28 mouse cellular contexts compared by ENCODE assay signal in the genomic region with DNA sequence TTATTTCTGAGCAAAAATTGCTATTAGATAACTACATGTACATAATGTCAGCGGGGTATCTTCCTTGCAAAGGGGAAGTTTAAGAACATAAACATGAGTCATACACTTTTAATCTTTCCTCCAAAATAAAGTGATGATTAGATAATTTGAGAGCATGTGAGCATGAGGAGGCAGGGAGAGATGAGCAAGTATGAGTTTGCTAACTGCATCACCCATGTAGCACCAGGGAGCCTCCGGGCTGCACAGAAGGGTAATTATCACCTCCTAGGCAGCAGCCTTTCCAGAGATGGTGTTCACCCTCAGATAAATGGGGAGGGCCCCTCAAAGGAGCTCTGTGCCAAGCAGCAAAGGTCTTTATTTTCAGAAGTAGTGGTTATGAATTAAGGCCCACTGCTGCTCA.
A peak's percentile ranks its signal among the peaks of the same experiment; 100 is the strongest.
DNase-seq lines count a peak whose midpoint lies in the region; ATAC-seq and TF ChIP-seq lines count a peak whose summit lies in the region.
"Had no signal": no experiment of that assay in that cellular context is flagged by ENCODE, and none has a peak within 500 bp of the region (broad histone marks: within the 10 kb centered on the region; RNA-seq: fewer than 3 reads in every experiment).

No protein-coding gene starts in this region.

- ATAC-seq in forebrain, embryonic 11.5 days (replicated peaks; ENCODE audit: low FRiP score) = peak; percentile 74; the same call in 1 of the 2 replicates
- no peak for ATAC-seq in forebrain, postnatal 0 days
- peak; percentile 65; the same call in 1 of the 2 replicates for ATAC-seq in hindbrain, embryonic 14.5 days (ENCODE audit: low FRiP score)
- ATAC-seq in hindbrain, embryonic 12.5 days (ENCODE audit: low FRiP score) = no peak
- peak; percentile 58; the same call in 1 of the 2 replicates for ATAC-seq in forebrain, embryonic 14.5 days
- no peak for ATAC-seq in liver, embryonic 11.5 days (replicated peaks; ENCODE audit: low FRiP score)
- ATAC-seq: activated CD4-positive, CD25-positive, alpha-beta regulatory T cell, adult 4 months; intestine, postnatal 0 days had no signal

- H3K27ac ChIP-seq in forebrain, embryonic 11.5 days (ENCODE audit: low read depth, low read length) = no peak overlapping the region
- no peak overlapping the region for H3K27ac ChIP-seq in forebrain, postnatal 0 days (ENCODE audit: low read depth, low read length)
- no peak overlapping the region for H3K27ac ChIP-seq in hindbrain, embryonic 14.5 days
- no peak overlapping the region for H3K27ac ChIP-seq in hindbrain, embryonic 12.5 days
- H3K27ac ChIP-seq in forebrain, embryonic 14.5 days (ENCODE audit: low read depth, low read length) = no peak overlapping the region
- H3K27ac ChIP-seq in gastrocnemius, adult 2 months = no peak overlapping the region
- H3K27ac ChIP-seq in liver, embryonic 11.5 days (ENCODE audit: low read depth, low read length) = no peak overlapping the region
- H3K27ac ChIP-seq: embryonic facial prominence, embryonic 12.5 days; embryonic facial prominence, embryonic 15.5 days; heart, embryonic 15.5 days; hindbrain, embryonic 10.5 days; hindbrain, embryonic 15.5 days had no signal

- no peak overlapping the region for H3K9ac ChIP-seq in forebrain, embryonic 11.5 days (ENCODE audit: low read length)
- H3K9ac ChIP-seq in forebrain, postnatal 0 days = no peak overlapping the region
- H3K9ac ChIP-seq in hindbrain, embryonic 14.5 days = no peak overlapping the region
- no peak overlapping the region for H3K9ac ChIP-seq in hindbrain, embryonic 12.5 days
- no peak overlapping the region for H3K9ac ChIP-seq in forebrain, embryonic 14.5 days (ENCODE audit: low read length)
- H3K9ac ChIP-seq in liver, embryonic 11.5 days (ENCODE audit: low read depth, low read length) = no peak overlapping the region
- H3K9ac ChIP-seq: embryonic facial prominence, embryonic 12.5 days; embryonic facial prominence, embryonic 15.5 days; heart, embryonic 12.5 days; heart, embryonic 15.5 days; hindbrain, embryonic 15.5 days had no signal

- WGBS in forebrain, embryonic 11.5 days = 70% methylated on average over 2 of the region's 2 CpGs
- 58% methylated on average over 2 of the region's 2 CpGs for WGBS in forebrain, postnatal 0 days
- 78% methylated on average over 2 of the region's 2 CpGs for WGBS in hindbrain, embryonic 14.5 days
- 96% methylated on average over 2 of the region's 2 CpGs for WGBS in hindbrain, embryonic 12.5 days
- WGBS in forebrain, embryonic 14.5 days = 55% methylated on average over 2 of the region's 2 CpGs
- 80% methylated on average over 2 of the region's 2 CpGs for WGBS in liver, embryonic 11.5 days

- H3K9me3 ChIP-seq in forebrain, embryonic 11.5 days (ENCODE audit: control insufficient read depth, low read length) = no peaks in the 10 kb centered on the region
- H3K9me3 ChIP-seq in forebrain, postnatal 0 days (ENCODE audit: low read length) = no peaks in the 10 kb centered on the region
- H3K9me3 ChIP-seq in hindbrain, embryonic 14.5 days (ENCODE audit: control insufficient read depth, low read length) = no peaks in the 10 kb centered on the region
- no peaks in the 10 kb centered on the region for H3K9me3 ChIP-seq in hindbrain, embryonic 12.5 days (replicated peaks)
- H3K9me3 ChIP-seq in forebrain, embryonic 14.5 days (replicated peaks; ENCODE audit: control insufficient read depth, low read length) = no peaks in the 10 kb centered on the region
- no peaks in the 10 kb centered on the region; the same call in 1 of the 2 replicates for H3K9me3 ChIP-seq in liver, embryonic 11.5 days (ENCODE audit: control insufficient read depth, low read length)
- H3K9me3 ChIP-seq: embryonic facial prominence, embryonic 12.5 days; embryonic facial prominence, embryonic 15.5 days; G1E; heart, embryonic 12.5 days; heart, embryonic 15.5 days; hindbrain, embryonic 10.5 days; hindbrain, embryonic 15.5 days had no signal

- no peak for DNase-seq in forebrain, embryonic 11.5 days (ENCODE audit: low spot score)
- no peak for DNase-seq in forebrain, postnatal 0 days
- no peak for DNase-seq in hindbrain, embryonic 14.5 days (ENCODE audit: low spot score)
- DNase-seq in forebrain, embryonic 14.5 days (ENCODE audit: low spot score) = no peak
- DNase-seq in gastrocnemius, adult 2 months = no peak
- DNase-seq in liver, embryonic 11.5 days (ENCODE audit: low spot score) = no peak
- DNase-seq: adrenal gland, adult 8-10 months; adrenal gland, postnatal 25 days; B cell, adult 2 months; cerebellum, adult 18-20 months; cerebellum, adult 9-11 months; cerebellum, postnatal 25 days; gastrocnemius, postnatal 25 days; heart, adult 18-20 months; heart, postnatal 10 days; heart, postnatal 36 days; kidney, adult 2 months had no signal

- H3K36me3 ChIP-seq in forebrain, embryonic 11.5 days (ENCODE audit: control insufficient read depth, insufficient read depth, low read length) = no peaks in the 10 kb centered on the region
- H3K36me3 ChIP-seq in forebrain, postnatal 0 days (ENCODE audit: insufficient read depth) = no peaks in the 10 kb centered on the region
- H3K36me3 ChIP-seq in hindbrain, embryonic 14.5 days (replicated peaks; ENCODE audit: control insufficient read depth, insufficient read depth) = no peaks in the 10 kb centered on the region
- no peaks in the 10 kb centered on the region for H3K36me3 ChIP-seq in hindbrain, embryonic 12.5 days
- H3K36me3 ChIP-seq in forebrain, embryonic 14.5 days (ENCODE audit: control insufficient read depth, insufficient read depth, low read length) = no peaks in the 10 kb centered on the region
- H3K36me3 ChIP-seq in liver, embryonic 11.5 days (ENCODE audit: control insufficient read depth, insufficient read depth, low read length) = no peaks in the 10 kb centered on the region
- H3K36me3 ChIP-seq: embryonic facial prominence, embryonic 12.5 days; embryonic facial prominence, embryonic 15.5 days; G1E; heart, embryonic 12.5 days; heart, embryonic 15.5 days; hindbrain, embryonic 10.5 days; hindbrain, embryonic 15.5 days had no signal

- no peaks in the 10 kb centered on the region for H3K4me1 ChIP-seq in forebrain, embryonic 11.5 days (replicated peaks; ENCODE audit: control insufficient read depth, insufficient read depth, low read length)
- H3K4me1 ChIP-seq in forebrain, postnatal 0 days (ENCODE audit: insufficient read depth) = no peaks in the 10 kb centered on the region
- no peaks in the 10 kb centered on the region for H3K4me1 ChIP-seq in hindbrain, embryonic 14.5 days (replicated peaks; ENCODE audit: control insufficient read depth, insufficient read depth, low read length)
- H3K4me1 ChIP-seq in hindbrain, embryonic 12.5 days = no peaks in the 10 kb centered on the region
- no peaks in the 10 kb centered on the region for H3K4me1 ChIP-seq in forebrain, embryonic 14.5 days (ENCODE audit: control insufficient read depth, insufficient read depth, low read length)
- H3K4me1 ChIP-seq in liver, embryonic 11.5 days (replicated peaks; ENCODE audit: control insufficient read depth, insufficient read depth, low read length) = no peaks in the 10 kb centered on the region
- H3K4me1 ChIP-seq: embryonic facial prominence, embryonic 12.5 days; embryonic facial prominence, embryonic 15.5 days; heart, embryonic 12.5 days; heart, embryonic 15.5 days; hindbrain, embryonic 10.5 days; hindbrain, embryonic 15.5 days had no signal

- no peaks in the 10 kb centered on the region for H3K27me3 ChIP-seq in forebrain, embryonic 11.5 days (ENCODE audit: control insufficient read depth, insufficient read depth, low read length)
- H3K27me3 ChIP-seq in forebrain, postnatal 0 days (ENCODE audit: insufficient read depth, low read length) = no peaks in the 10 kb centered on the region
- H3K27me3 ChIP-seq in hindbrain, embryonic 14.5 days (ENCODE audit: control insufficient read depth, insufficient read depth, low read length) = no peaks in the 10 kb centered on the region
- H3K27me3 ChIP-seq in hindbrain, embryonic 12.5 days = no peaks in the 10 kb centered on the region
- no peaks in the 10 kb centered on the region for H3K27me3 ChIP-seq in forebrain, embryonic 14.5 days (replicated peaks; ENCODE audit: control insufficient read depth, insufficient read depth, low read length)
- H3K27me3 ChIP-seq in liver, embryonic 11.5 days (replicated peaks; ENCODE audit: control insufficient read depth, insufficient read depth, low read length) = no peaks in the 10 kb centered on the region
- H3K27me3 ChIP-seq: CH12.LX; embryonic facial prominence, embryonic 12.5 days; embryonic facial prominence, embryonic 15.5 days; heart, embryonic 12.5 days; heart, embryonic 15.5 days; hindbrain, embryonic 15.5 days had no signal

- no peak overlapping the region for H3K4me3 ChIP-seq in forebrain, embryonic 11.5 days (ENCODE audit: low read depth, low read length)
- no peak overlapping the region for H3K4me3 ChIP-seq in forebrain, postnatal 0 days (ENCODE audit: low read depth, low read length)
- no peak overlapping the region for H3K4me3 ChIP-seq in hindbrain, embryonic 14.5 days (replicated peaks; ENCODE audit: low read length)
- H3K4me3 ChIP-seq in hindbrain, embryonic 12.5 days = no peak overlapping the region
- no peak overlapping the region for H3K4me3 ChIP-seq in forebrain, embryonic 14.5 days (ENCODE audit: low read depth, low read length)
- no peak overlapping the region for H3K4me3 ChIP-seq in gastrocnemius, adult 2 months
- H3K4me3 ChIP-seq in liver, embryonic 11.5 days (ENCODE audit: low read depth, low read length) = no peak overlapping the region
- H3K4me3 ChIP-seq: embryonic facial prominence, embryonic 12.5 days; embryonic facial prominence, embryonic 15.5 days; heart, embryonic 12.5 days; heart, embryonic 15.5 days; hindbrain, embryonic 10.5 days; hindbrain, embryonic 15.5 days had no signal

- no peak for TF ChIP-seq CTCF in forebrain, postnatal 0 days (IDR thresholded peaks at IDR 0.05; ENCODE audit: low read depth)
- no peak for TF ChIP-seq CTCF in gastrocnemius, adult 2 months (IDR thresholded peaks at IDR 0.05)

- H3K4me2 ChIP-seq in forebrain, embryonic 11.5 days (ENCODE audit: low read depth, low read length, severe bottlenecking) = no peak overlapping the region
- H3K4me2 ChIP-seq in forebrain, postnatal 0 days (ENCODE audit: low read depth) = no peak overlapping the region
- no peak overlapping the region for H3K4me2 ChIP-seq in hindbrain, embryonic 14.5 days (replicated peaks)
- H3K4me2 ChIP-seq in hindbrain, embryonic 12.5 days (replicated peaks) = no peak overlapping the region
- H3K4me2 ChIP-seq in forebrain, embryonic 14.5 days (ENCODE audit: low read length) = no peak overlapping the region
- no peak overlapping the region for H3K4me2 ChIP-seq in liver, embryonic 11.5 days
- H3K4me2 ChIP-seq: embryonic facial prominence, embryonic 12.5 days; embryonic facial prominence, embryonic 15.5 days; heart, embryonic 12.5 days; heart, embryonic 15.5 days; hindbrain, embryonic 15.5 days had no signal

- intact Hi-C loops in gastrocnemius, adult 2 months (cut with DNase I) = no loop called here

Comparison
In these comparisons a context has a peak if more than half of its experiments do, and no peak if none do; other contexts are left out.
1. ATAC-seq: peak in forebrain, embryonic 11.5 days (single experiment), hindbrain, embryonic 14.5 days (single experiment) and forebrain, embryonic 14.5 days (single experiment); none in forebrain, postnatal 0 days (single experiment), hindbrain, embryonic 12.5 days (single experiment) and liver, embryonic 11.5 days (single experiment).